Mouse (Mus musculus) c-Kit-positive CD71-positive TER-119-negative erythroid progenitor cells, embryonic 14.5 days (primary cell): ENCODE data around the gene Tmem91.

ENCODE experiments used
- DNase-seq: peaks from one replicate; pipeline ENCODE4 v3.0.0-alpha.2; 2013; ENCODE audit warnings: low read depth

Gene Tmem91

DNA sequence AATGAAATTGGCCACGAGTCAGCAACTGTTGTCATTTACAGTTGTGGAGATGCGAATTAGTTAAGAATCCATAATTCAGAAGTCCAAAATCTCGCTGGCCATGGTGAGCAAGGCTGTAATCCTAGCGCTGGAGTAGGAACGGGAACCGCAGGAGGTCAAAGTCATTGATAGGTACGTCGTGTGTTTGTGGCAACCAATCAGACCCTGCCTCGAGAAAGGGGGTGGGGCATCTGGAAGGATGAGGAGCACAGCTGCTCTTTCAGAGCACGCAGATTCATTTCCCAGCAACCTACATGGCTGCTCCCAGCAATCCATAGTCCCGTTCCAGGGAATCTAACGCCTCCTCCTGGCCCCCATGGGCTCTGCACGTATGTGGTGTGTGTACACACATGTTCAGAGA, 24.9 kb upstream of the Tmem91 start:
- DNase-seq: no peak

DNA sequence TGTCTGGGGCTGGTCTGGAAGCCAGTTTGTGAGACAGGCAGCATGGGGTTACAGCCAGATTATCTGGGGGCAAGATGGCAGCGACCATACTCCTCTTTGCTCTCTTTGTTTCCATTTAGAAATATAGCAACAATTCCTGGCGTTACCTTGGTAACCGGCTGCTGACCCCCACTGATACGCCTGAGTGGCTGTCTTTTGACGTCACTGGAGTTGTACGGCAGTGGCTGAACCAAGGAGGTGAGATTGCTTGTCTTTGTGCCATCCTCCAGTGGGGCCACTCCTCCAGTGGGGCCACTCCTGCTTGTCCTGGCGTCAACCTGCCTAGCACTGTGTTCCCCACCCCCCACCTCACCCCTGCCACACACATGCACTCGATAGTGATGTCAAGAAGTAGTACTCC, 19.1 kb upstream of the Tmem91 start:
- DNase-seq: no peak

DNA sequence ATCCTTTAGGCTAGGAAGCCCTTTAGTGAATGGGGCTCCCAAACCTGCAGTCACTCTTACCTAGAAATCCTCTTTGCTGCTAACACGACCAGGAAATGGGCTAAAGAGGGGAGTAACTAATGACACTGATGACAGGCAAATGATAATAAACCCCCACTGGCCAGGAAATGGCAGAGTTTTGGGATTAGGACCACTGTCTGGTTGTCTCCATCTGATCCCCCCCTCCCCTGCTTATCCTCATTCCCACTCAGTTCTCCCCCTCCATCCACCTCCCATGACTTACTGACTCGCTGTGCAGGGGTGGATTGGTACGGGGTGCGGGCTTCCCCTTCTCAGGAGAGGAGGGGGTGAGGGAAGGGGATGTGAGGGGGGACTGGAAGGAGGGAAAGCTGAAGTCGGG, 15.1 kb upstream of the Tmem91 start:
- no peak for DNase-seq

DNA sequence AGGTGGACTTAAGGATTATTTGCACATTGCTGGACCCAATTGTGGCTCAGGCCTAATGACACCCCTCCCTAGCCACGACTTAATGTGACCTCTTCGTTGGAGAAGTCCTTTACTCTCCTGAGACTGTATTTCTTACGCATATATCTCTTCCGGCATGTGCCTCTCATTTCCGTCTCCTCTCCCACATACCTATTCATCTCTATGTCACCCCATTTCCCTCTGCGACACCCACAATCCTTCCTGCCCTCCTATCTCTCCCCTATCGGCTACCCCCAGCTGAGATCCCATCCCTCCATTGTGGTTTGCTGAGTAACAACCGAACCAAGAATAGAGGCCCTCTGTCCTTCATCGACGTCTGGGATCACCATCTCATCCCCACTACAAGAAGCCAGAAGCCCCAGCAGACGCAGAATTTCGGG, 14.6 kb upstream of the Tmem91 start:
- DNase-seq: no peak

DNA sequence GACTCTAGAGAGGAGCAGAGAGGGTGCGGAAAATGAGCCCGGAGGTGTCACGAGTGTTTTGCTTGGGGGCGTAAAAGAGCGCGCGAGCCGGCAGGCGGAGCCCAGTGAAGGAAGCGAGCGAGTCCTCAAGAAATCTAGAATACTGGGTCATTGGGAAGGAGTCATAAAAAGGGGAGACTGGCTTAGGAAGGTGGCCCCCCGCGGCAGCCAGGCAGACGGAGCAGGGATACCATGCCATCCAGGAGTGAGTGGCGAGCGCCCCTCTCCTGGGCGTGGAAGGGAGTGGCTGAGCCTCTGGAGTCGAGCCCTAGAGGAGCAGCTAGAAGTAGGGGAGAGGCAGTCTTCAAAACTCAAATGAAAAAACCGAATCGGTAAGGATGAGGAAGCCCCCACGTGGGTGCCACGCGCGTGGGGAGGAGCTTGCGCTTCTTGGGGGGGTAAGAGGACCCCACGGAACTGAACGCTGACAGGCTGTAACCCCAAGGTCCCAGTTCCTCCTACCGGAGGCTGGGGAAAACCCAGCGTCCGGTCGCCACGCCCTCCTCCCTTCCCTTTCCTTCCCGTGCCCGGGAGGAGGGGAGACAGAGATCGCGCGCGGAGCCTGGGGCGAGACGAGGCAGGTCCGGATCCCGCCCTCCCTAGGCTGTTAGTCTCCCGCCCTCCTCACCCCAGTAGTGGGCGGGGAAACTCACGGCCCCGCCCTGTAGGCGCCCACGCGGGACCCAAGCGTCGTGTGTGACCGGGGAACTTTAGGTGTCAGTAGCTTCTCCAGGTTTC, 14.0 kb upstream of the Tmem91 start:
- DNase-seq: peak; percentile 86

DNA sequence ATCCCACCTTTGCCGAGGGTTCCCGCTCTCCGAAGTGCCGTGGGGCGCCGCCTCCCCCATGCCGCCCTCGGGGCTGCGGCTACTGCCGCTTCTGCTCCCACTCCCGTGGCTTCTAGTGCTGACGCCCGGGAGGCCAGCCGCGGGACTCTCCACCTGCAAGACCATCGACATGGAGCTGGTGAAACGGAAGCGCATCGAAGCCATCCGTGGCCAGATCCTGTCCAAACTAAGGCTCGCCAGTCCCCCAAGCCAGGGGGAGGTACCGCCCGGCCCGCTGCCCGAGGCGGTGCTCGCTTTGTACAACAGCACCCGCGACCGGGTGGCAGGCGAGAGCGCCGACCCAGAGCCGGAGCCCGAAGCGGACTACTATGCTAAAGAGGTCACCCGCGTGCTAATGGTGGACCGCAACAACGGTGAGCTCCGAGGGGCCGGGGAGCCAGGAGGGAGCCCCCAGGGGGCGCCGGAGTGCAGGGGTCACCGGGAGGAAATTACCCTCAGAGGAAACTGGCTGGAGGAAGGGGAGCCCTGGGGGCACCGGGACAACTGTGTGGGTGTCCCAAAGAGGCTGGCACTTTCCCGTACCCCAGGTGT, 12.9 kb upstream of the Tmem91 start:
- no peak for DNase-seq

DNA sequence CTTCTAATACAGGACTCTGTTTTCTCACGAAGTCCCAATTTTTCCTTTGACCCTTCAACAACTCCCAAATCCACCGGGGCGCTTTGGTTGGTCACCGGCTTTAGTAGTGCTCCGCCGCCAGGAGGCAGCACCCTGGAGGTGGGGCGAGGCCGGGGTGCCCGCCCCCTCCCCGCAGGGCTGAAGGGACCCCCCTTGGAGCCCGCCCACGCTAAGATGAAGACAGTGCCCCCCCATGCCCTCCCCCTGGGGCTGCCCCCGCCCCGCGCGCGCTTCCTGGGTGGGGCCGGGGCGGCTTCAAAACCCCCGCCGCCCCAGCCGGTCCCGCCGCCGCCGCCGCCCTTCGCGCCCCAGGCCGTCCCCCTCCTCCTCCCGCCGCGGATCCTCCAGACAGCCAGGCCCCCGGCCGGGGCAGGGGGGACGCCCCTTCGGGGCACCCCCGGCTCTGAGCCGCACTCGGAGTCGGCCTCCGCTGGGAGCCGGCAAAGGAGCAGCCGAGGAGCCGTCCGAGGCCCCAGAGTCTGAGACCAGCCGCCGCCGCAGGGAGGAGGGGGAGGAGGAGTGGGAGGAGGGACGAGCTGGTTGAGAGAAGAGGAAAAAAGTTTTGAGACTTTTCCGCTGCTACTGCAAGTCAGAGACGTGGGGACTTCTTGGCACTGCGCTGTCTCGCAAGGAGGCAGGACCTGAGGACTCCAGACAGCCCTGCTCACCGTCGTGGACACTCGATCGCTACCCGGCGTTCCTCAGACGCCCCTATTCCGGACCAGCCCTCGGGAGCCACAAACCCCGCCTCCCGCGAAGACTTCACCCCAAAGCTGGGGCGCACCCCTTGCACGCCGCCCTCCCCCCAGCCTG, 11.9 kb upstream of the Tmem91 start, which contains the start of gene Tgfb1:
Tgfb1 (plus strand) TSS at position 323 of the 852 bp plus-strand sequence.
- DNase-seq: peak; percentile 60

DNA sequence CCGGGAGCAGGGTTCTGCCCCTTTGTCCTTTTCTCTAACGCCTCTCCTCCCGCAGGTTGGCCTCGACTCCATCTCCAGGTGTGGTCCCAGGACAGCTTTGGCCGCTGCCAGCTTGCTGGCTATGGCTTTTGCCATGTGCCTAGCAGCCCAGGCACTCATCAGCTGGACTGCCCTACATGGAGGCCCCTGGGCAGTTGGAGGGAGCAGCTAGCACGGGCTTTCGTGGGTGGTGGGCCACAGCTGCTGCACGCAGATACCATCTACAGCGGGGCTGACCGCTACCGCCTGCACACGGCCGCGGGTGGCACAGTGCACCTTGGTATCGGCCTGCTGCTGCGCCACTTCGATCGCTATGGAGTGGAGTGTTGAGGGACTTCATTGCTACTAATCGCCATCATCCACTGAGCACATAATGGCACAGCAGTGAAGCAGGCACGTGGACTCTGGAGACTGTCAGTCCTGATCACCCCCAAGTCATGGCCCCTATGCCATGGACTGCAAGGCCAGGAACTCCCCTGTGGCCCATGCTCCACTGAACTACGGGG, 11.0 kb upstream of the Tmem91 start:
- DNase-seq: no peak

DNA sequence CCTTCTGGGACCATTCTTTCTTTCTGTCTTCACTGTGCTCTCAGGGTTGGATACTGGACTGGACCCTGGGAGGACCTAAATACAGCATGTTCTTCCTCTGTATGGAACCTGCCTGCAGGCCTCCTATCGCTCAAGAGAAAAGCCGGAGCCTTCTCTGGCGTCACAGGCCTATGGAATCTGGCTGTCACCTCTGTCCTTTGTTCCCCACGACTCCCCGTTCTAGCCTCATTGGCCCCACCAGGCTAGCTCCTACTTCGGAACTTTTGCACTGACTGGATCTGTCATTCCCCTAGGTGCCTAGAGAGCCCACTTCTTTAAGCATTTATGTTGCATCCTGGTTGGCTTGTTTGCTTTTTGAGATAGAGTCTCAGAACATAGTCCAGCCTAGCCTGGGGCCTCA, 9.7 kb upstream of the Tmem91 start:
- no peak for DNase-seq

DNA sequence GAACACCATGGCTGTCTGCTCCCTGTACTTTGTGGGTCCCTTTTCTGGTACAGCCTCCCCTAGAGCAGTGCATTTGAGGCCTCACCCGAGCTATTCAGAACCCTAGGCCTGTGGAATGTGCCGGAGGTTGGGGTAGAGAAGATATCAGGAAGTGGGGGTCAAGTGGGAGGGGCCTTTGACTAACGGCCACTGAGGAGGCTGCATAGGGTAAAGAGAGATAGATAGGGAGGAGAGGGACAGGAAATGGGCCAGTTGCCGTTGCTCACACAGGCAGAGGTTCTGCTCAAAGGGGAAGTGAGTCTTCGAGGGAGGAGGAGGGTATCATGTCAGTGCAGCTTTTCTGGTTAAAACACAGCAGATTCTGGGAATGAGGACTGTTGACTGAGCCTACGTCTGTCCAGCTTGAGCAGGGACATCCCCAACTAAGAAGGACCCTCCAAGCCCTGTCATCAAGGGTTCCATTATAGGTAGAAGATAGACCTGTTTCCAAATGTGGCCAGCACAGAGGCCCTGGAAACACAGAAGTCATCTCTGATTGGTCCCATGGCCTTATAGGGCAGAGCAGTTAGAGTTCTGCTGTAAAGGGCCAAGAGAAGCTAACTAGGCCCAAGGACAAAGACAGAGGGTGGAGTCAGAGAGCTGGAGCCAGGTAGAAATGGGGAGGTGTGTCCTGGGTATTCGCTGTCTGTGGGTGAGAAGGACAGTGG, 8.7 kb upstream of the Tmem91 start:
- no peak for DNase-seq

DNA sequence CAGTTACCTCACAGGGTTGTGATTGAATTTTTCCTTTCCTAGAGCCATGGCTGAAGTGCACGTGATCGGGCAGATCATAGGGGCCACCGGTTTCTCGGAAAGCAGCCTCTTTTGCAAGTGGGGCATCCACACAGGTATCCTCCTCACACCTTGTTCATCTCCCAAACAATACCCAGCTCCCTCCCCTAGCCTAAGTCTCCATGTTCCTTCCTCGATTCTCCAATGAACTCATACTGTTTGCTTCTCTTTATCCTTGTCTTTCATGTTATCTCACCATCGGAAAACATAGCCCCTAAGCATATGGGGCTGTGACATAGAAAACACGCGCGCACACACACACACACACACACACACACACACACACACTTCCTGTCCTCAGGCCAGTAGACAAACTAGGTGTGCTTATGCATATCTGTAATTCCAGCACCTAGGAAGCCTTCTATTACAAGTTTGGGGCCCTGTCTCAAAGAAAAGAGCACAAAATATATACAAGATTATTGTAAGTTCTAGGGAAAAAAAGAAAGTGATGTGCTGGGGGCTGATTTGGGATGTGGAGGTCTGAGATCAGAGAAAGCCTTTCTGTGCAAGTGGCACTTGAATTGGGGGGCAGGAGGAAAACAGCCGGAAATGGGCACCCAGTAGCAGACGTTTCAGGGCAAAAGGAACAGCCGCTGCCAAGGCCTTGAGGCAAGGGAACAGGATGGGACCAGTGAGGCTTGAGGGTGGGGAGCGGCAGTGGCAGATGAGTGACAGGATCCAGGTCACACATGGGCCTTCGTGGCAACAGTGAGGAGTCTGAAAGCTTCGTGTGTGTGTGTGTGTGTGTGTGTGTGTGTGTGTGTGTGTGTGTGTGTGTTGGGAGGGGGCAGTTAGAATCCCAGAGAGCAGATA, 6.6 kb upstream of the Tmem91 start:
- no peak for DNase-seq

DNA sequence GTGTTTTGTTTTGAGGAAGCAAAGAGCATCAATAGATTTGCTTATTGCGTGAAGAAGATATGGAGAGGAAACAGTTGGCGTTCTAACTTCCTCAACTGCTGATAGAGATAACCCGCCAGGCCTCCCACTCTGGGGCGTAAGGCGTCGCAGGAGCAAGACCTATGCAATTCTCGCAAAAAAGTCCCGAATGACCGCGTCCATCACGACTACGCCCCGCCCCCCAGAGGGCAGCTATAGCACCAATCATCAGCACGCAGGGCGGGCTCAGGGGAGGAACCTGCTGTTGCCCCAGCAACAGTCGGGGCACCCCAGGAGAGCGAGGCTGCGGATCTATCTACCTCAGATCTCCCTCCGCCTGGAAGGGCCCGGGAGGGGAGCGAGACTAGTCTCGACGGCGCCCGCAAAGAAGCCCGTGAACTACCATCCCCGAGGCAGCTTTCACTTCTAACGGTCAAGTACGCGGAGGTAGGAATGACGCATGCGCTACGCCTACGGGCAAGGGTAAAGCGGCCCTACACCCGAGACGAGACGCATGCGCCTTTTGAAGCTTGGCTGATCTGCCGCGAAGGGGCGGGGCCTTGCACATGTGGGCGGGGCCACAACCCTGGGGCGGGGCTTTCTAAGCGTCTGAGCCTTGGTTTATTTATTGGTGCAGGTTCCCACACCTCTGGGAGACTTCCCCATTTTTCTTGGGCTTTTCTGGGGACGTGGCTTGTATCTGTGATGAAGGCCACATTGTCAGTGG, 5.7 kb upstream of the Tmem91 start, which contains the start of gene B9d2:
B9d2 (plus strand) TSS at position 267 of the 745 bp plus-strand sequence.
- peak; percentile 97 for DNase-seq

DNA sequence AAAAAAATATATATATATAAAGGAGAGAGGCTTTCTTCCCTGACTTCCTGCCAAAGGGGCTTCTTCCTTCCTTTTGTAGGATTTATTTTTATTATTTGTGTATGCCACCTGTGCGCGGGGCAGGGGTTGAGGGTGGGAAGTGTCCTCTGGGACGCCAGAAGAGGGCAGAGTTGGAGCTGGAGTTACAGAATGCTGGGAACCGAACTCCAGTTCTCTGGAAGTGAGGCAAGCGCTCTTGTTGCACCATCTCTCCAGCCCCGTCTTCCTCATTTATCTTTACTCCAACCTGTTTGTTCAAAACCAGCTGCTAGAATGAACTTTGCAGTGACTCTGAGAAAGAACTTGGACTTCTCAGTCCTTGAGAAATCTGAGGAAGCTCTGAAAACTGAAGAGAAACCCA, 5.0 kb upstream of the Tmem91 start:
- no peak for DNase-seq

DNA sequence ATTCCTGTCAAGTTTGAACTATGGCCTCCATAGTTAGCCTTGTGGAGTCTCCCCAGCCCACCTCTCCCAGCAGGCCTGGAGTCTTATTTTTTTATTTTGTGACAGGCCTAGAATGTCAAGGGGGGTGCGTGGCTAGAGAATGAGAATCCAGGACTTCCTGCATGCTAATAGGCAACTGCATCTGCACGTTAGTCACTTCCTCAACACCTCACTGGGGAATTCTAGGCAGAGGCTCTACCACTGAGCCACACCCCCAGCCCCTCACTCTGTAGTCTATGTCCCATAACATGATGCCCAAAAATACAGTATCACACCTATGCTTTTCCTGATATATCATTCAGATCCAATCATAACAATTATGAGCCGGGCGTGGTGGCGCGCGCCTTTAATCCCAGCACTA, 2.0 kb upstream of the Tmem91 start:
- DNase-seq: no peak

DNA sequence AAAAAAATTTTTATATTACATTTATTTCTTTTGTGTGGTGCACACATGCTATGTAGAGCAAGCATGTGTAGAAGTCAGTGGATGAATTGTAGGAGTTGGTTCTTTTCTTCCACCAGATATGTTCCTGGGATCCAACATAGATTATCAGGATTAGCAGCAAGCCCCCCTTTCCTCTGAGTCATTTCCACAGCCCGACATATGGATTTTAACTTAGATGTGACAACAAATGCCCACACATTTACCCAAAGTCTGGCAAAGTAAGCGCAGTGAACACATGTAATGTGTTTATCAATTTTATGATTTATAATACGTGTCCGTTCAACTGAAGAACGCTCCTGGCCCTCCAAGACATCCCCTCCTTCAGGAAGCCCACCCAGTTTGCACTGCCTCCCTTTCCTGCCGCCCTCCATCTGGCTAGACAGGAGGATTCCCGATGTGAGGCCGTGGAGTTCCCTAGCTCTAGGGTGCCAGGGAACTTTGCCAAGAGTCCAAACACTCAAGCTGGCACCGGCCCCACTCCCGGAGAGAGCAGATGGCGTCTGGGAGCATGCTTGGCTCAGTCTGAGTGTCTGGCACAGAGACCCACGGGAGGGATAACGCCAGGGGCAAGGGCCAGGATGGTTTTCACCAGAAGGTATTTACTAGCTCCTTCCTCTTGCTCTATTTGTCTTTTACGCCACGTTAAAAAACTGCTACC, 1.3 kb upstream of the Tmem91 start:
- no peak for DNase-seq

DNA sequence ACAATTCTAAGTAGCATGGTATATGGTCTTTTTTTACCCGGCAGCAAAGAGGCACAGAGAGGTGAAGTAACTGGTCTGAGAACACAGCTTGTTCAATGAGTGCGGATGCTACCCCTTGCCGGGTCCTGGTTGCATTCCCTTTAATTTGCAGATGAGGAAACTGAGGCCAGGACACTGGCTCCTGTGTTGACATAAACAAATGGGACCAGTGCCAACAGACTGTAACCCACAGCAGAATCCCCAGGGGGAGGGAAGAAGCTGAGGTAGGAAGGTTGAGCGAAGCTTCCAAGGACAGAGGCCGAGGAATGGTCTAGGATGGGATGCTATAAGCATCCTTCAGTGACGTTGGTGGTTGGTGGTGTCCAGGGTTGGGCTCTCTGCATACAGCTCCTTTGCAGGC, 439 bp upstream of the Tmem91 start:
- no peak for DNase-seq

DNA sequence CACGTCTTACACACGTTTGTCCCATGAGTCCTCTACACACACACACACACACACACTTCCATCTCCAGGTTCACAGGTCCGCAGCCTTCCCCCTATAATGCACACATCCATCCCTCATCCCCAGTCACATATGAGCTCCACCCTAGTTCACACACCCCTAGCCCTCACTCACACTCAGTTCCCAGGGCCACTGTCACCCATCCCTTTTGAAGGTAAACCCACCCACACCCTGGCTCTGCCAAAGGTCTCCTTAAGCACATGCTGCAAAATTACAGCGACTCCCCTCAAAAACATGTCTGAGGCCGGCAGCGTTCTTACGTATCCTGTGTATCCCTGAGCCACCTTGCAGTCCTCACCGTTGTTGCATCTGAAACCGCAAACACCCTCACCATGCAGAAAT, 669 bp downstream of the Tmem91 start:
- no peak for DNase-seq

DNA sequence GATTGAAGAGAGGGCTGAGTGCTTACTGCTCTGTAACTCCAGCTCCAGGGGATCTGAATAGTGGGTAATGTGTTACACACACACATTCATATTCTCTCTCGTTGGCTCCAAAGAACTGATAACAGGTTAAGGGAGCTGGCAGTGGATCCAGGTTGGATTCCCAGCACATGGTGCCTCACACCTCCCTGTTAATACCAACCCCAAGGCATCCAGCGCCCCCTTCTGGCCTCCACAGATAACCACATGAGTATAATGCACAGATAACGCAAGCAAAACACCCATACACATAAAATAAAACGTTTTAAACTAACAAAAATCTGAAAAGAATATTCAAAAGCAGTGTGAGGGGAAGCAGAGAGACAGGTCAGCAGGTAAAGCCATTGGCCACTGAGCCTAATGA, 2.5 kb downstream of the Tmem91 start:
- no peak for DNase-seq

DNA sequence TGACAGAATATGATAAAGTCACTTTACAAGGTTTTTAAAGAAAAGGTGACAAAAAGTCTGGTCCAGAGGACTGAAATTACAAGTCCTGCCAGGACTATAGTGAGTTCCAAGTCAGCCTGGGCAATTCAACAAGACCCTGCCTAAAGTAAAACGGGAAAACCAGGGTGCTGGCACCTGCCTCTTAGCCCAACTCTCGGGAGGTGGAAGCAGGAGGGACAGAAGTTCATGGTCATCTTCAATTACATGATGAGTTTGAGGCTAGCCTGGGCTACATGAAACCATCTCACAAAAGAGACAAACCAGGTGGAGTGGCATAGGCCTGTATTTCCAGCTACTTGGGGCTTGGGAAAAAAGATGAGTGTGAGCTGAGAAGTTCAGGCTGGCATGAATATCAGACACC, 3.3 kb downstream of the Tmem91 start:
- DNase-seq: no peak

DNA sequence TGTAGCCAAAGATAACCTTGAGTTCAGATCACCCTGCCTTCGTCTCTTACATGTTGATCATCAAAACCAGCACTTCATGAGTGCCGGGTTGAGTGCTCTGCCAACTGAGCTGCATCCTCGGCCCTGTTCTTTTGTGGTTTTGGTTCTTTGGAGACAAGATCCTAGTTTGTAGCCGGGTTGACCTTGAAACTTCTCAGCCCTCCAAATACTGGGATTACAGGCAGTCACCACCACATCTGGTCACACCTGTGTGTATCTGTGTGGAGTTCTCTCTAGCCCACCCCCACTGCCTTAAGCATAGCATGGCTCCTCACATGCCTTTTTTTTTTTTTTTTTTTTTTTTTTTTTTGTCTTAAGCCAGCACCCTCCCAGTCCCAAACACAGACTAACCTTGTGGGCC, 4.9 kb downstream of the Tmem91 start:
- no peak for DNase-seq
